Mouse (Mus musculus) liver, adult 2 months (tissue): Measurements from ENCODE around the gene Tnip2.

Source experiments
- CTCF ChIP-seq: fragments of 200-500 bp; IDR thresholded peaks from 2 replicates; pipeline ENCODE4 v1.5.1; 2011; ENCODE audit warnings: low read depth, low read length, control low read depth
- POLR2A ChIP-seq: fragments of 200-500 bp; IDR thresholded peaks from 2 replicates; pipeline ENCODE4 v1.6.1; 2011; ENCODE audit warnings: low read length, control low read depth; ENCODE audit not compliant: insufficient read depth; ENCODE audit errors: extremely low read depth

DNA sequence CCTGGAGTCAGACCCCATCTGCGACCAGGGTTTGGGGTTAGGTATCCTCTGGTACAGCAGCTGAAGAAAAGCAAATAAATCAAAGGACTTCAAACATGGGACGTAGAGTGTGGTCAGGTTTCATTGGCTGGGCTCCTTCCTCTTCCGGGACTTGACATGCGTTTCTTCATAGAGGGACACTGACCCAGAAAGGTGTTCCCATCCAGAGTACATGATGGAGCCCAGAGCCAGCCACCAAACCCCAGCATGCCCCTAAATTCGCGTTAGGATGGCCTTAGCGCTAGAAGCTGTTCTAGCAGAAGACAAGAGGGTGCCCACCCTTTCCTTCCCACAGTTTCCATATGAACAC lies 401 bp upstream of the Tnip2 start:
- TF ChIP-seq POLR2A: no peak
- TF ChIP-seq CTCF: no peak
